Mouse (Mus musculus) lung, adult 10 weeks (tissue): Measurements from ENCODE around the gene Atf4. TPM values are rescaled to one million over a fixed set of nuclear protein-coding genes. Genes with fewer than 3 reads are reported as not detected.

Experiments used
- polyA plus RNA-seq: library from polyadenylated mRNA; stranded (reverse); fragments of 350-450 nt; fragmentation: Illumina TruSeq; extraction: RNeasy Lipid Tissue Mini Kit (QIAGEN cat#74804); gene quantifications from one replicate; pipeline ENCODE4 v1.2.3, GENCODE M21; 2014; ENCODE audit warnings: low read depth, low replicate concordance; ENCODE audit not compliant: insufficient read depth

Gene Atf4
- polyA plus RNA-seq: 198 TPM

GRCm38 (mm10) chr15:80254847-80255645 lies at the start of gene Atf4:
Atf4 (plus strand) TSS chr15:80255184.

DNA sequence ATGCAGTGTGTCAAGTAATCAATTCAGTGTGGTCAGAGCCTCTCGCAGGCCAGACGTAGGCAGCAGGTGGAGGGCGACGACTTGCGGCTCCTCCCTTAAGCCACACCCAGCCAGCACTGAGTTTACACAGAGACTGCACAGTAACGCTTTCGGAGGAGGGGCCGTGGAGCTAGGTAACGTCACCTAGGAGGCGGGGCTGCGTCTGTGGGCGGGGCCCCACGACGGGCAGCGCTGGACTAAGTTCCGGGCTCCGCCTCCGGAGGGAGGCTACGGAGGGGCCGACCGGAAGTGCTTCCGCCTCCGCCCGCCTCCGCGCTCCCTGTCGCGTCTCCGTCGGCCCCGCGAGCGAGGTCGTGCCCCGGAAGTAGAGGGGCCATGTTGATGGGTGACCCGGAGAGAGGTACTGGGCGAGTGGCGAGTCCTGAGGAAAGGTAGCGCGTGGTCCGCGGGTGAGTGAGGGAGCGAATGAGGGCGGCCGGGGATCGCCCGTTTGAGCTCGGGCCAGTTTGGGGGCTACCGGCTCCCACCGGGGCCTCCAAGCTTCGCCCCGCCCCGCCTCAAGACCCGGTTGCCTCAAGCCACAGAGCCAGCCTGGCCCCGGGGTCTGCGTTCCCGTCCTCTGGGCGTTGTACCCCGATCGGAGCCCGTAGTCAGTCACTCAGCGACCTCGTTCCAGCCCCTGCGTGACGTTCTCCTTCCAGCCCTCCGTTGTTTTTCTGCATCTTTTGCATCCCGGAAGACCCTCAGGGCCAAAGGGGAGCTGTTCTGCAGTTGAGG lies 21.1 kb upstream of the Atf4 start, which contains the start of gene Mief1:
Gene Mief1 (plus strand): TSS at position 286 of the 777 bp plus-strand sequence.

DNA sequence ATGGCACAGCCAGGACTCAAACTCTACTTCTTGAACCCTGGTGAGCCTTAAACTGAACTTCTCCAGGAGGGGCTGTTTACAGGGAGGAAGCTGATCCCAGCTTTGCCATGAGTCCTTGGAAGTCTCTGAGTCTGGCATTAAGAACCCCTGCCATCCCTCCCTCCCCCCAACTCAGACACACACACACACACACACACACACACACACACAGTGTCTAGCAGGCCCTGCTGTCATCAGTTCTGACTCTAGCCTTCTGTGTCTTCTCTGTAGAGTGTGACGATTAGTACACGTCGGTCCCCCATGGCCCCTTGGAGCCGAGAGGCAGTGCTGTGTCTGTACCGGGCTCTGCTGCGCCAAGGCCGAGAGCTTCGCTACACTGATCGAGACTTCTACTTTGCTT lies 19.4 kb upstream of the Atf4 start, which contains the start of gene AC140267.1:
Gene AC140267.1 (plus strand): TSS at position 301 of the 400 bp plus-strand sequence.

GRCm38 (mm10) chr15:80263610-80264575 lies 8.9 kb downstream of the Atf4 start, which contains the start of gene Rps19bp1:
Rps19bp1 (minus strand) TSS chr15:80264315.

GRCm38 (mm10) chr15:80286851-80287415 lies 31.9 kb downstream of the Atf4 start, which contains the start of gene Cacna1i:
Cacna1i (plus strand) TSS chr15:80287238.

Other genes with a start within 250 kb of the Atf4 start
- 42.9 TPM for gene Pdgfb, start 240.2 kb upstream of the Atf4 start, polyA plus RNA-seq
- 14.9 TPM for gene Syngr1, start 163.8 kb upstream of the Atf4 start, polyA plus RNA-seq
- gene Rpl3, start 163.3 kb upstream of the Atf4 start, polyA plus RNA-seq: 907 TPM
- gene Tab1, start 122.1 kb upstream of the Atf4 start, polyA plus RNA-seq: 9.5 TPM
- gene Mgat3, start 81.5 kb upstream of the Atf4 start, polyA plus RNA-seq: 12.2 TPM
- 7.0 TPM for gene Mief1, start 21.2 kb upstream of the Atf4 start, polyA plus RNA-seq
- not detected for gene AC140267.1, start 19.3 kb upstream of the Atf4 start, polyA plus RNA-seq
- gene Rps19bp1, start 9.1 kb downstream of the Atf4 start, polyA plus RNA-seq: 27.9 TPM
- 0.62 TPM for gene Cacna1i, start 32.1 kb downstream of the Atf4 start, polyA plus RNA-seq